Mouse (Mus musculus) left cerebral cortex, postnatal 10 days (tissue): ENCODE results near the gene Bud23. TPM values are rescaled to one million over a fixed set of nuclear protein-coding genes. Genes with fewer than 3 reads are reported as not detected.

Experiments used
- DNase-seq, 2 experiments: peaks; one replicate each; pipeline ENCODE4 v3.0.0; 2021 to 2022; ENCODE audit warnings: low spot score in 2 of 2, mixed read lengths in 1 of 2; ENCODE audit errors: extremely low spot score in 1 of 2
- intact Hi-C: fragments of 180-260 bp; cut with DNase I; formaldehyde crosslinking; loops from one replicate; pipeline ENCODE4 v1.15.1; 2025
- total RNA-seq, 2 experiments: library from RNA; stranded (reverse); gene quantifications; 2 replicates each; pipeline ENCODE4 v1.2.3; 2021

Gene Bud23
- total RNA-seq, 2 experiments from 2014 or later = 39.7 to 50.1 TPM

DNA sequence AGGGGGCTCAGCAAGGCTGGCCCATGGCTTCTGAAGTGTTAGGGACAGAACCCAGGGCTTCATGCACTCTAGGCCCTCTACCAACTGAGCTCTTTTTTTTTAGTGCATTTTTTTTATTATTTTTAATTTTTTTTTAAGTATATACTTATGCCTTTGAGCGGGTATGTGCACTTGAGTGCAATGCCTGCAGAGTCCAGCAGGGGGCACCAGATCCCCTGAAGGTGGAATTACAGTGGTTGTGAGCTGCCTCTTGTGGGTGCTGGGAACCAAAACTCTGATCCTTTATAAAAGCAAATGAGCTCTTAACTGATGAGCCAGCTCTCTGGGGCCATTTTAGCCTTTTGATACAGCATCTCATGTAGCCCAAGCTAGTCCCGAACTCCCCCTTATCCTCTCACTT is 30.2 kb downstream of the Bud23 start:
- DNase-seq = no peak
- intact Hi-C loops = no loop called here

GRCm38 (mm10) chr5:135032581-135032980 is 32.2 kb downstream of the Bud23 start:
- intact Hi-C loops = no loop called here
- DNase-seq = no peak

GRCm38 (mm10) chr5:135029007-135029854 is 35.5 kb downstream of the Bud23 start:
- intact Hi-C loops = no loop called here
- peak in 1 of 2 experiments; percentile 81 for DNase-seq

DNA sequence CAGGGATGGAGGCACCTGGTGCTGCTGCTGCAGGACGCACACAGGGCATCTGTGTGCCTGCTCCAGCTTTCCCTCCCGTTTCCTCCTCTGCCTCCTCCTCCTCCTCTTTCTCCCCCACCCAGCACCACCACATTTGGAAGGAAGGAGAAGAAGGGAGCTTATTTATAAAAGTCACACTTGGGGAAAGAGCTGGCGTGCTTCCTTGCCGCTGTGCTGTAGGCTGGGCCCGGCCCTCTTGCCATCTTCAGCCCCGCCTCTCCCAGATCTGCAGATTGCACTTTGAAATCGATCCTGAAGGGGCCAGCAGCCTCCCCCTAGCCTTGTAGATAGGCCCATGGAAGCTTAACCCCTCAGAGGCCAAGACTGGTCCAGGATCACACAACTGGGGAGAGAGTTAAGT is 38.9 kb downstream of the Bud23 start:
- intact Hi-C loops = no loop called here
- peak in 1 of 2 experiments; percentile 69 for DNase-seq

DNA sequence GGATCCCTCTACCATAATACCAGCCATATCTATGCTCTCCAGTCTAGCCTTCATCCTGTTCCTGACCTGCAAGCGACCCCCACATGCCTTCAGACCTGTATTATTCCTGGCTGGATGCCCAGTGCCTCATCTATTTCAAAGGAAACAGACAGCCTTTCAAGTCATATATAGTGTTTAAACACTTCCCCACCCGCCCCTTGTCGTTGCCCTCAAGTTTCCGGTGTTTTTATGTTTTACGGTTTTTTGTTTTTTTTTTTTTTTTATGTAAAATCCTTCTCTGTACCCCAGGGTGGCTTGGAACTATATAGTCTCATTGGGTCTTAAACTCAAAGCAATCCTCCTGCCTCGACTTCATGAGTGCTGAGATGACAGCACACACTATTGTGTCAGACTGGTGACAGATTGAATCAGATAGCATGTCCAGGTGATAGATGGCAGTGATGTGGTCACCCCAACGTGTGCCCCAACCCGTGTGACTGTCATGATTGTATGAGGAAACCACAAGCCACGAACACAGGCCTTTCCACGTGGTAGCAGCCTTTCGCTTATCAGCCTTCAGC is 40.0 kb downstream of the Bud23 start:
- peak in 1 of 2 experiments; percentile 83 for DNase-seq
- intact Hi-C loops = loop anchor here (5.0 kb wide), 1 partner anchor 38 kb away; the partner anchor contains the start of genes Bud23 and Dnajc30

GRCm38 (mm10) chr5:135023344-135024173 is 41.2 kb downstream of the Bud23 start, which contains the start of gene Stx1a:
Gene Stx1a (plus strand): TSS chr5:135023482.
- DNase-seq = peak; percentile 86 to 96
- intact Hi-C loops = loop anchor here (5.0 kb wide), 1 partner anchor 39 kb away; the partner anchor contains the start of genes Bud23 and Dnajc30

- DNase-seq = peak in 1 of 2 experiments; percentile 79
- intact Hi-C loops = loop anchor here (5.0 kb wide), 1 partner anchor 40 kb away; the partner anchor contains the start of genes Bud23 and Dnajc30
Measured at GRCm38 (mm10) chr5:135021814-135022213, 42.9 kb downstream of the Bud23 start.

- intact Hi-C loops = loop anchor here (5.0 to 10.0 kb wide), 2 partner anchors 61 to 169 kb away; partner anchors contain the start of genes Baz1b and Vps37d
- DNase-seq = no peak
Measured at GRCm38 (mm10) chr5:135016224-135016759, 48.5 kb downstream of the Bud23 start.

DNA sequence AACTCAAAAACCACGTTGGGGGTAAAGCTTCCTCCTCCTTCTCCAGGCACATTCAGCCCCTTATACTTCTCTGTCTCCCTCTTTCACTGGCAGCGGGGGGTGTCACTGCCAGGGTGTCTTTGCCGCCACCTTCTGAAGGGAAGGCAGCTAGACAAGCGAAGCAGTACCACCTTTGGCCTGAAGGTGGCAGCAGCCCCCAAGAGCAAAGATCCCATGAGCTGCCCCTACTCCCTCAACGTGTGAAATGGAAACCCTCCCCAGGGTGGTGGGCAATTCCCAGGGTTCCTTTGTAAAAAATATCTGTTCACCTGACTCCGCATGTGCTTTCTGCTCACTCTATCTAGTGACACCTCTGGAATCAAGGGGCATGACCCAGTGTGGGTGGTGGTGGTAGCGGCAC is 49.3 kb downstream of the Bud23 start:
- intact Hi-C loops = loop anchor here (5.0 to 10.0 kb wide), 2 partner anchors 62 to 169 kb away; partner anchors contain the start of genes Baz1b and Vps37d
- peak; percentile 84 to 85 for DNase-seq

DNA sequence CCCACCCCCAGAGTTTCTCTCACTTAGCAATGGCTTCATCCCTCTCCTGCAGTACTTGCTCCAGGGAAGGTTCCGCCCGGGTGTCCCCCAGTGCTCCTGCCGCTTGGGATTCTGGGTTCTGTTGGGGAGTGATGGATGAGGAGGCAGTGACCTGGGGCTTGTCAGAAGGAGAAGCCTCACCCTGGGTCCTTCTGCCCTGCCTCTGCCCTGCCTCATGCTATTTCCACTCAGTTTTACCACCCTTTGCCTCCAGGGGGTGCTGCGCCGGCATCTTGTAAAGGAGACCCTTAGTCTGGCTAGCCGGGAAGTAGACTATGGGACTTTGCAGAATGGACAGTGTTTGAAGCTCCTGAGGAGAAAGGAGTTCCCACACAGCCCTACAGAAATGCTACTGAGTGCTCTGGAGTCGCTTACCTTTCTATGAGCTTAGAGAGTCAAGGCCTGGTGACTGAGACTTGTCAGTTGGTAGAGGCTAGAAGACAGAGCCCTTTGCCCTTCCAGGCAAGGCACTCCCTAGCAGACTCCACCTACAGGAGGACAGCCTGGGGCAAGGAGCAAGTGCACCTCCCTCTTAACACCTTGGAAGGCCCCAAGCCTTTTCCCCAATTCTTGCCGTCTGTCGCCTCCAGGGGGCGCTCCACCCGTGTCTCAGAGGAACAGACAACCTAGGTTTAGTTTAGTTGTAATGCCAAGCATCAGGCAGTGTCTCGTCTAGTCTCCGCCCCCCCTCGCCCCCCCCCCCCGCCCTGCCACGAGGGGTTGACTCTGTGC is 51.9 kb downstream of the Bud23 start:
- intact Hi-C loops = loop anchor here (10.0 kb wide), 1 partner anchor 172 kb away; the partner anchor contains the start of gene Baz1b
- peak in 1 of 2 experiments; percentile 85 for DNase-seq

GRCm38 (mm10) chr5:135011809-135012613 is 52.7 kb downstream of the Bud23 start:
- intact Hi-C loops = loop anchor here (10.0 kb wide), 1 partner anchor 173 kb away; the partner anchor contains the start of gene Baz1b
- DNase-seq = peak in 1 of 2 experiments; percentile 63

- peak in 1 of 2 experiments; percentile 35 for DNase-seq
- intact Hi-C loops = loop anchor here (10.0 kb wide), 1 partner anchor 174 kb away; the partner anchor contains the start of gene Baz1b
Measured at GRCm38 (mm10) chr5:135010841-135011743, 53.7 kb downstream of the Bud23 start.

DNA sequence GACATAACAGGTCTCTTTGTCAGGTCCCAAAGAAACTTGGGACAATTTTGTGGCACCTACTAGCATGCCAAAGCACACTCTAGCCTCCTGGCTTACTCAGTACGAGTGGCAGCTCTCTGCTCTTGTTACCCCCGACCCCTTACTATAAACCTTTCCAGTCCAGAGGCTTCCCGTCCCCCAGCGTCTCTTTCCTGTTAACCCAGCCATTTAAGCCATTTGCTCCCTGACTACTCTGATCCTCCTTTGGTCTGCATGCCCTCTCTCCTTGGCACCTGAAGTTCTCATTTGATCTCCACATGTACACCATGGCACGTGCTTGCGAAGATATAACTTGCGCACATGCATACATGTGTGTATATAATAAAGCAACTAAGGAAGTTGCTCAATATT is 54.4 kb downstream of the Bud23 start:
- intact Hi-C loops = loop anchor here (10.0 kb wide), 1 partner anchor 174 kb away; the partner anchor contains the start of gene Baz1b

DNA sequence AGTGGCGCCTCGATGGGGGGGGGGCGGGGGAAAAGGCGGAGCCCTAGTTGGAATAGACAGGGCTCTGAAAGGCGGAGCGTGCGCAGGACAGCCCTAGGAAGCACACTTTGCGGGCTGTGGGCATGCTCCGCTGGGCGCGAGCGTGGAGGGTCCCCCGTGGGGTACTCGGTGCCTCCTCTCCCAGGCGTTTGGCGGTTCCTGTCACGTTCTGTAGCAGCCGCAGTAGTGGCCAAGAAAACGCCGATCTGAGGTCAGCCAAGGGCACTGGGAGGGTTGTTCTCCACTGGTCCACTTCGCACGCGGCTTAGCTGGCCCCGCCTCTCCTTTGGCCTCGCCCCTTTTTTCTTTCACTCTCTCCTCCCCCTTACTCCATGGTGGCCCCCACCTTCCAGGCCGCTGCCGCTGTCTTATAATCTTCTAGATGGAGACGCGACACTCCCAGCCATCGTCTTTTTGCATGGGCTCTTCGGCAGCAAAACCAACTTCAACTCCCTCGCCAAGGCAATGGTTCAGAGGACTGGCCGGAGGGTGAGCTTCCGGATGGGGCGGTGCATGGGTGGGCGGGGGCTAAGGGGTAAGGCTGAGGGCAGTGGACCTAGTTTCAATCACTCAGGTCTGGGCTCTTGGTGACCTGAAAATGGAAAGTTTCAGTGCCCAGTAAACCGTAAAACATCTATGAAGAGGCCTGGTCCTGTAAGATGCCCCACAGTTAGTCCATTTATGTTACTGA is 55.0 kb downstream of the Bud23 start:
- intact Hi-C loops = loop anchor here (10.0 kb wide), 1 partner anchor 175 kb away; the partner anchor contains the start of gene Baz1b
- DNase-seq = peak; percentile 80 to 91

More for the DNA sequence above, 54.4 kb downstream of the Bud23 start:
- peak in 1 of 2 experiments; percentile 15 for DNase-seq
